Mouse (Mus musculus) neutrophil, adult 83 days (primary cell): ENCODE measurements around the gene Timmdc1. TPM values are rescaled to one million over a fixed set of nuclear protein-coding genes. Genes with fewer than 3 reads are reported as not detected.

Experiments
- total RNA-seq, 2 experiments: library from RNA; stranded (reverse); gene quantifications; one replicate each; pipeline ENCODE4 v1.2.4; 2023

The Timmdc1 gene
- 10 to 100 TPM; 11.8 to 13.2 TPM for total RNA-seq

DNA sequence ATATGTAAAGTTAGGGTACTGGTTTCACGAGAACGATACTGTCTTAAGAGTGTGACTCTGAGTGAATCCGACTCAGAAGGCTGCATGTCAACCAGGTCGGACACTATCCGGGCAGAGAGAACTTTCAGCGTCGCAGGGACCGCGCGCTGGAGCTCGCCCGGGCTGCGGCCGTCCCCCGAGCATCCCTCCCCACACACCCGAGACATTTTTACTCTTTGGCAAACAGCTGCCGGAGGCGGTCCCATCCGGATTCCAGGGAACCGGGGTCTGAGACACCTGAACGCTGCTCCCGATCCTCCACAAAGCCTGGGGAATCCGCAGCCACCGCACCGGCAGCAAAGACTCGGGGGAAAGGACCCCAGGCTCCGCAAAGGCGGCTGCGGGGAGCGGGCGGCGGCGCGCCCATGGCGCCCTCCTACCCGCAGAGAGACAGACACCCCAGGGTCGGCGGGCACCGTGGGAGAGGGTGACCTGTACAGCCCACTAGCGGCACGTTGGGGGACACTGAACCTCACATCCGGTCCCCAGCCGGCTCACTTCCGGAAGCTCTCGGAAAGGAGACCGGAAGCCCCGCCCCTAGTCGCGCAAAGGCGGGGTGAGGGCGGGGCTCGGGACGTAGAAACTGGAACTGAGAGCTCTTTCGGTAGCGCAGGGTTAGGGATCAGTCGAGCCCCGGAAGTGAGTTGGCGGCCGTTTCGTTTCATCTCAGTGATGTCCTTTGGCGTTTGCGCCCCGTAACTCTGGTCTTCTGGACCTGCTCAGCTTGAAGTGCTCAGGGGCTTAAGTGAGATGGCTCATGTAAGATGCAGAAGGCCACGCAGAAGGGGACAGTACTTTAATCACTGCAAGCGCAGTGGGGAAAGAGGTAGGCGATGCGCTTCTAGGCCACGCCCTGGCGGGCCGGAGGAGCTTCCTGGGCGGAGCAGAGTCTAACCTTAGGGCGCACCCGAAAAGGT lies at the start of gene Timmdc1:
Timmdc1 (minus strand) TSS at position 535 of the 956 bp plus-strand sequence.

DNA sequence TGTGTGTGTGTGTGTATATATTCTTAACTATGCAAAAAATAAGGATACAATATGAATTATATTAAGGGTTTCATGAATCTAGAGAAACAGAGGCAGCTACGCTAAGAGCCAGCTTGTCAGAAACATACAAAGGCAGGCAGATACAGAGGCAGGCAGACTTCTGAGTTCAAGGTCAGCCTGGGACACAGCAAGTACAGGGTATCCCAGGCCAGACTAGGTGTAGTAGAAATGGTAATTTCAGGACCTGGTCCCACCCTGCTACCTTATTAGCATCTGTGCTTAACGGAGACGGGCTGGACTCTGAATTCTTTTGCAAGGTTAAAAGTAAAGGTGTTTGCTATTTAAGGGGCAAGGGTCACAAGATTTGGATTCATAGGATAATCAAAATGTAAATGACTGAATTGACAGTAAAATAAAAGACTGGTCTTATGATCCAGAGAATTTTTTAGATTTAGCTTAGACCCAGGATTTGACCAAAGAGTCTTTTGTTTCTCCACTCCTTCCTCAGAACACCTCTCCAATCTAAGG lies 35.8 kb upstream of the Timmdc1 start, which contains the start of gene Tmem39a:
Tmem39a (plus strand) TSS at position 478 of the 528 bp plus-strand sequence.

DNA sequence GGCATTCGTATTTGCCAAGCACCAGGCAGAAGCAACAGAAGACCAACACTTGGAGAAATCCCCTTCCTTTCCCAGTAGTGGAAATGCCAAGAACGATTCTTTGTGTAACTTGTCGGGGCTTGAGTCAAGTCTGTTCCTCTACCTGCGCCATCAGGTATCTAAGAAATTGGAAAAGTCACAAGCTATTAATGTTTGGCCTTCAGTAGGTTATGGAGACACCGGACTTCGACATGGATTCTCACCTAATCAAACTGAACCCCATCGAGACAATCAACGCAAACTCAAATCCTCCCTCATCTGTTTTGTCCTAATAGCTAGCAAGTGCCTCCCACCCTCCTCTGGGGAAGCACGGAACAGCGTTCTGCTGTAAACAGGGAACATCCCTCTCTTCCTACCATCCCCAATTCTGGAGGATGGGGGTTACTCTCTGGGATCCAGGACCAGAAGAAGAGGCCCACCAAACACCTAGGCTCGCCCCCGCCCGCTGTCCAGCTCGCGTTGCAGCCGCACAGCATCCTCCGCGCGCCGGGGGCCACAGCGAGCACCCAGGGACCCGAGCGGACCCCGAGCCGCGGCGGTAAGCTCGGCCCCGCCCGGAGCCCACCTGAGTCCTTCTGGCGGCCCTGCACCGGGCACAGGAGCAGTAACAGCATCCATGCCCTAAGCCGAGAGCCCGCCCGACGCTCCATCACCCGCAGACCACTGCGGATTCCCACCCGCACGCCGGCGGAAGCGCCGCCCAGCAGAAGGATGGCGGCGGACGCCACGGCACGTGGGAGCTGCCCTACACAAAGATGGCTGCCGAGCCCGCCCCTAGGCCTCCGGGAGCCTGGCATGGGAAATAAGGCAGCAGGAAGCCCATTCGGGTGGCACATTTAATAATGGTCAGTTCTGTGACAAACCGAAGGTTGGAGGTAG lies 27.3 kb upstream of the Timmdc1 start, which contains the start of gene Poglut1:
Poglut1 (minus strand) TSS at position 780 of the 918 bp plus-strand sequence.

DNA sequence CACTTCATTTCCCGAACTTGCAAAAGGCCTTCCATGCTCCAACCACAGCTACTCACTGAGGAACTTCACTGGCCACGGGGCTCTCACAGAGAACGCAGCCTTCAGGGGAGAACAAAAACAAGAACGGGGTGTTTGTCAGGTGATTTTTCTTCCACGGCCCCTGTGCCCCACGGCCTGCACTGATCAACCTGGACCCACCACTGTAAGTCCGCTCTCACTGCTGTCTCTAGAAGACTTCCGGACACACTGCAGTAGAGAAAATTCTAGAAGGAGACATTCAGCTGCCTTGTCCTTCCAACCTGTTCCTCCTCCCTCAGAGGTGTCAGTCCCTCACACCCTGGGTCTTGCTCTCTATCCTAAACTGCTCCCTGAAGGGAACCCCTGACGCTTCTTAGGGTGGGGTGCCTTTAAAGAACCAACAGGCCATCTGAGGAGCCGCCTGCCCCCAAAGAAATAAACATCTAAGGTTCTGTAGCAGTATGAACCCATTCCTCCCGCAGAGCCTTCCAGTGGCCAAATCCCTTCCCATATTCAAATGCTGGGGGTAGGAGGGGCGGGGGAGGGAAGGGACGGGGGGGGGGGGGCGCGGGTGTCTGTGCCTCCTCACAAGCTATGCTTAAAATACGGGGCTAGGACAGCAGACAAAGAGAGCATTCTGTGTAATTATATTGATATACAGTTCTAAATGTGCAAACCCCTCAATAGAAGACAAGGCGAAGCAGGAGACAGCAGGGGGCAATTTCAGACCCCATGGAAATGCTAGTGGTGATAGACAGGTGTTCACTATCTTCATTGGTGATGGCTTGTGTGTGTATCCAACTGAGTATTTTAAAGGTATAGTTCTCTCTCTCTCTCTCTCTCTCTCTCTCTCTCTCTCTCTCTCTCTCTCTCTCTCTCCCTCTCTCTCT lies 66.7 kb downstream of the Timmdc1 start, which contains the start of gene Cd80:
Cd80 (plus strand) TSS at position 51 of the 908 bp plus-strand sequence.

DNA sequence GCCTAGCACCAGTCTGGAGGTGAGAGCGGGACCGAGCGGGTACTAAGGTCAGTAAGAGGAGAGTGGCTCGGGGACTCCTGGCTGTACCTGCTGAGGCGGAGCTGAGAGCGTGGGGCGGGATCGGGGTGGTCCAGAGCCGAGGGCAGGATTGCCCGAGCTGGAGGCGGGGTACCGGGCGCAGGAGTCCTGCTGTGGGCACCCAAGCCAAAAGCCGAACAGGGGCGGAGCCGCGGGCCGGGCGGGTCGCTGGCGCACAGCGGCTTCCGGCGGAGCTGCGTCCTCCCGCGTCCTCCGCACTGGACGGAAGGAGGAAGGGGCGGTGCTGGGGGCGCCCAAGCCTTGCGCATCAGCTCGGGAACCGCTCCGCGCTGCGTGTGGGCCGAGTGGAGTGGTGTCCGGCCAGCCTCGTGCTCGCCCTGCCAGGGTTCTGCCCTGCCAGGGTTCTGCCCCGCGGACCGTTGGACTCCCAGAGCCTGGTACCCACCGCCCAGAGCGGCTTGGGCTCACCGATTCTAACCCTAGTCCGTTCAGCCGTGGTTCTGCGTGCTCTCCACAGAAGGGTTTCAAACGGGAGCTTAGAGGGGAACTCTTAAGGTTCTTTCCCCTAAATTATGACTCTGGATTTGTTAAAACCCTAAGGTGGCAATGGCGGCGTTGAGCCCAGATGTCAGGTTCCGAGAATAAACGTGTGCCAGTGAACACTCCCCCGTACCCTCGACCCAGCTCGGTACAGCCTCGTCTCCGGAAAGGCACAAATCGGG lies 69.8 kb downstream of the Timmdc1 start, which contains the start of gene Adprh:
Adprh (minus strand) TSS at position 262 of the 761 bp plus-strand sequence.

Other genes with a start within 250 kb of the Timmdc1 start
- gene Nr1i2, start 227.8 kb downstream of the Timmdc1 start, total RNA-seq = not detected
- not detected for gene Maats1, start 180.5 kb downstream of the Timmdc1 start, total RNA-seq
- 10 to 100 TPM; 80.4 to 80.6 TPM for gene Cox17, start 175.7 kb downstream of the Timmdc1 start, total RNA-seq
- not detected for gene Gm21987, start 175.6 kb downstream of the Timmdc1 start, total RNA-seq
- gene Popdc2, start 160.5 kb downstream of the Timmdc1 start, total RNA-seq = 1 to 10 TPM; 4.3 to 4.5 TPM
- under 1 TPM; 0.20 to 0.22 TPM for gene Pla1a, start 89.5 kb downstream of the Timmdc1 start, total RNA-seq
- gene Adprh, start 70.0 kb downstream of the Timmdc1 start, total RNA-seq = 10 to 100 TPM; 41.1 to 42.7 TPM
- 10 to 100 TPM; 12.3 to 25.8 TPM for gene Cd80, start 67.1 kb downstream of the Timmdc1 start, total RNA-seq
- 10 to 100 TPM in 1 of 2 experiments, 1 to 10 TPM in 1; 9.2 to 12.1 TPM for gene Poglut1, start 27.6 kb upstream of the Timmdc1 start, total RNA-seq
- gene Tmem39a, start 36.0 kb upstream of the Timmdc1 start, total RNA-seq = 10 to 100 TPM; 37.1 to 44.1 TPM
- gene Arhgap31, start 190.6 kb upstream of the Timmdc1 start, total RNA-seq = 10 to 100 TPM; 15.3 to 18.3 TPM
- gene B4galt4, start 219.6 kb upstream of the Timmdc1 start, total RNA-seq = 1 to 10 TPM; 4.1 to 4.6 TPM